Mouse (Mus musculus) CH12.LX (cell line): ENCODE data around the gene Krt75. TPM values are rescaled to one million over a fixed set of nuclear protein-coding genes. Genes with fewer than 3 reads are reported as not detected.

Experiments
- DNase-seq: peaks from one replicate; pipeline ENCODE4 v3.0.0-alpha.2; 2013; ENCODE audit errors: extremely low read depth
- H3K27ac ChIP-seq: 2 replicates; pipeline ENCODE4 v1.5.1; 2012; ENCODE audit warnings: low read depth, mild to moderate bottlenecking, control low read depth, moderate library complexity; ENCODE audit not compliant: insufficient read depth
- H3K27me3 ChIP-seq: replicated peaks from 2 replicates; pipeline ENCODE3; 2012; ENCODE audit warnings: inconsistent platforms
- H3K36me3 ChIP-seq, 2 experiments: replicated peaks in 1 of 2; 2 replicates each; pipeline versions ENCODE3 to v1.6.1; 2012; ENCODE audit warnings: inconsistent platforms in 1 of 2, low read length in 1 of 2, mild to moderate bottlenecking in 1 of 2, mixed read lengths in 1 of 2, moderate library complexity in 1 of 2; ENCODE audit not compliant: control insufficient read depth in 1 of 2, insufficient read depth in 1 of 2
- H3K4me1 ChIP-seq, 2 experiments: 2 replicates each; pipeline ENCODE4 v1.6.1; 2012; ENCODE audit warnings: inconsistent platforms in 1 of 2, moderate library complexity in 1 of 2; ENCODE audit not compliant: insufficient read depth in 2 of 2, control insufficient read depth in 1 of 2
- H3K4me2 ChIP-seq: 2 replicates; pipeline ENCODE4 v1.6.1; 2012; ENCODE audit warnings: low read depth, mild to moderate bottlenecking, control low read depth; ENCODE audit not compliant: poor library complexity, insufficient read depth, severe bottlenecking
- H3K4me3 ChIP-seq, 3 experiments: fragments of 150-350 bp in 1 of 3; sonication (generic) in 1 of 3; replicated peaks in 1 of 3; 2 replicates each; pipeline versions ENCODE3 to v1.5.1; 2011 to 2012; ENCODE audit warnings: low read depth in 2 of 3, low read length in 2 of 3, mild to moderate bottlenecking in 2 of 3, moderate library complexity in 2 of 3, control low read depth in 1 of 3, improper control_type of control experiment in 1 of 3, inconsistent platforms in 1 of 3, mixed read lengths in 1 of 3; ENCODE audit not compliant: poor library complexity in 1 of 3
- H3K79me2 ChIP-seq: replicated peaks from 2 replicates; pipeline ENCODE4 v1.6.1; 2012; ENCODE audit warnings: mild to moderate bottlenecking, moderate library complexity; ENCODE audit not compliant: control insufficient read depth, poor library complexity, insufficient read depth, severe bottlenecking; ENCODE audit errors: extremely low read depth
- H3K9ac ChIP-seq: 2 replicates; pipeline ENCODE4 v1.6.1; 2012; ENCODE audit warnings: low read depth, mild to moderate bottlenecking, control low read depth, moderate library complexity; ENCODE audit not compliant: insufficient read depth
- H3K9me3 ChIP-seq: replicated peaks from 2 replicates; pipeline ENCODE3; 2012; ENCODE audit warnings: low read length, inconsistent platforms, mixed read lengths
- CTCF ChIP-seq, 2 experiments: IDR thresholded peaks in 1 of 2; conservative IDR thresholded peaks in 1 of 2; 2 replicates each; pipeline ENCODE4 v1.5.1; 2011 to 2012; ENCODE audit warnings: low read depth in 2 of 2, low read length in 2 of 2, improper control_type of control experiment in 1 of 2, inconsistent platforms in 1 of 2, mild to moderate bottlenecking in 1 of 2, moderate library complexity in 1 of 2
- ELF1 ChIP-seq: IDR thresholded peaks from 2 replicates; pipeline ENCODE4 v1.6.1; 2014; ENCODE audit warnings: low read depth, mild to moderate bottlenecking, inconsistent platforms, low read length, improper control_type of control experiment
- IRF4 ChIP-seq: IDR thresholded peaks from 2 replicates; pipeline ENCODE4 v1.6.1; 2014; ENCODE audit warnings: low read depth, mild to moderate bottlenecking, inconsistent platforms, low read length, improper control_type of control experiment
- NRF1 ChIP-seq: IDR thresholded peaks from 2 replicates; pipeline ENCODE4 v1.6.1; 2014; ENCODE audit warnings: low read depth, mild to moderate bottlenecking, inconsistent platforms, low read length, improper control_type of control experiment, moderate library complexity
- POLR2AphosphoS2 ChIP-seq: IDR thresholded peaks from 2 replicates; pipeline ENCODE4 v1.6.1; 2011; ENCODE audit warnings: low read depth, low read length, improper control_type of control experiment
- RAD21 ChIP-seq: IDR thresholded peaks from 2 replicates; pipeline ENCODE4 v1.6.1; 2011; ENCODE audit warnings: low read depth, mild to moderate bottlenecking, low read length, improper control_type of control experiment, moderate library complexity
- RCOR1 ChIP-seq: conservative IDR thresholded peaks from 2 replicates; pipeline ENCODE4 v1.6.1; 2012; ENCODE audit warnings: low read depth, mild to moderate bottlenecking, inconsistent platforms, low read length, improper control_type of control experiment
- SIN3A ChIP-seq: IDR thresholded peaks from 2 replicates; pipeline ENCODE4 v1.6.1; 2012; ENCODE audit warnings: low read length, improper control_type of control experiment, inconsistent platforms
- SMC3 ChIP-seq: IDR thresholded peaks from 2 replicates; pipeline ENCODE4 v1.6.1; 2011; ENCODE audit warnings: low read depth, low read length, improper control_type of control experiment
- TCF12 ChIP-seq: IDR thresholded peaks from 2 replicates; pipeline ENCODE4 v1.6.1; 2014; ENCODE audit warnings: low read depth, mild to moderate bottlenecking, inconsistent platforms, low read length, improper control_type of control experiment
- ZC3H11A ChIP-seq: IDR thresholded peaks from 2 replicates; pipeline ENCODE4 v1.6.1; 2012; ENCODE audit warnings: low read depth, mild to moderate bottlenecking, inconsistent platforms, low read length, improper control_type of control experiment
- ZKSCAN1 ChIP-seq: IDR thresholded peaks from 2 replicates; pipeline ENCODE4 v1.6.1; 2012; ENCODE audit warnings: low read depth, inconsistent platforms, low read length, improper control_type of control experiment, borderline replicate concordance
- dilution Hi-C: fragments of 300-500 bp; cut with MboI; formaldehyde crosslinking; loops from 2 replicates; pipeline ENCODE4 v1.14.3; 2020; ENCODE audit warnings: low sequenced_read_pairs; ENCODE audit not compliant: extremely low pct_unique_long_range_greater_than_20kb, extremely low pct_ligation_motif_present
- in situ Hi-C: fragments of 300-500 bp; cut with MboI; formaldehyde crosslinking; loops from 3 replicates; pipeline ENCODE4 v1.14.3; 2019; ENCODE audit warnings: low sequenced_read_pairs, low pct_ligation_motif_present, low pct_unique_long_range_greater_than_20kb, mixed read lengths
- polyA plus RNA-seq: library from polyadenylated mRNA; unstranded; fragments of >175 nt; gene quantifications from 2 replicates; pipeline ENCODE4 v1.2.1, GENCODE M21; 2012; ENCODE audit warnings: low read depth; ENCODE audit not compliant: insufficient read length
- total RNA-seq, 2 experiments: library from RNA; depleted of rRNA; stranded (reverse); fragments of 300-350 nt in 1 of 2; fragments of >200 nt in 1 of 2; gene quantifications; 2 replicates each; pipeline ENCODE4 v1.2.3; 2012 to 2014

Krt75 gene
- total and polyA plus RNA-seq, 3 experiments: not detected

DNA sequence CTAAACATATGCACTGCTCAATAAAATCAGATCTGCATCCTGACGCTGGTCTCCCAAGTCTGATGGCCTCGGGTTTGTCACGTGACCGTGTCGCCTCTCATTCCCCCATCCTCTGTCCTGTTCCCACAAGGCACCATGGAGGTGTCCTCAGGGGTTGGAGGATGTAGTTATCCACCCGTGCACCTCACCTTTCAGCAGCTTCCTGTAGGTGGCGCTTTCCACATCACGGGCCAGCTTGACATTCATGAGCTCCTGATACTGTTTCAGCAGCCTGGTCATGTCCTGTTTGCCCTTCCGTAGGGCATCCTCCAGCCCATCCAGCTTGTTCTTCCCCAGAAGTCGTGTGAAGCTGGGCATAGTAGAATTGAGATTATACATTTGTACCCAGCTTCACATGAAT is 14.5 kb upstream of the Krt75 start:
- no peak overlapping the region for H3K27ac ChIP-seq
- H3K4me3 ChIP-seq: no peak overlapping the region
- H3K36me3 ChIP-seq: no peaks in the 10 kb centered on the region
- no peaks in the 10 kb centered on the region; a peak in 1 of 4 replicates for H3K4me1 ChIP-seq
- peaks cover 60% of the 10 kb centered on the region for H3K27me3 ChIP-seq
- H3K79me2 ChIP-seq: no peaks in the 10 kb centered on the region
- in situ Hi-C loops (no loop called here), dilution Hi-C loops (no loop called here)
- DNase-seq: peak; percentile 24
- H3K9me3 ChIP-seq: no peaks in the 10 kb centered on the region
- no peak overlapping the region for H3K4me2 ChIP-seq
- no peak overlapping the region for H3K9ac ChIP-seq
- TF ChIP-seq IRF4 (no peak), CTCF (conservative IDR thresholded peaks at IDR 0.05 in 1 of 2, IDR thresholded peaks at IDR 0.05 in 1 of 2; ENCODE audit: low read depth in 2 of 2, low read length in 2 of 2) (peak; percentile 47 to 57), SMC3 (0 out of 2 replicates have a peak, but pooled peaks have one; percentile 3)

DNA sequence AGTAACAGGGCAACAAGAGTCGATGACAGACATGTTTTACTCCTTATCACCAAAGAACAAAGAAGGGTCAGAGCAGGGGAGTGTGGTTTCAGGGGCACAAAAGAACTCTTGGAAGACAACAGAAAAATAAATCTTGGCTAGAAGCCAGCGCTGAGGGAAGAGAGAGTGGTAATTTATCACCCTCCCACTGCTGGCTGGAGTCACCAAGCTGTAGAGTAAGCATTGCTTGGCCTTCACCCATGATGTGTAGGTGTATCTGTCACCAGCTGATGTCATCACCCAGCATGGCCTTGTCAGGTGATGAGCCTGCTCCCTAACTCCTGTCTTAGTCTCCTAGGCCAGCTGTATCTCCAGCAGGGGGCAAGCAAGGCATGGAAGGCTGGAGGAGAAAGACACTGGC is 10.8 kb upstream of the Krt75 start:
- H3K79me2 ChIP-seq: no peaks in the 10 kb centered on the region
- H3K4me1 ChIP-seq: no peaks in the 10 kb centered on the region; a peak in 1 of 4 replicates
- H3K27ac ChIP-seq: no peak overlapping the region
- no peaks in the 10 kb centered on the region for H3K36me3 ChIP-seq
- dilution Hi-C loops (no loop called here), in situ Hi-C loops (no loop called here)
- no peak for DNase-seq
- H3K27me3 ChIP-seq: peaks cover 87% of the 10 kb centered on the region
- TF ChIP-seq SMC3 (no peak; the same call in 1 of the 2 replicates), POLR2AphosphoS2 (no peak), CTCF (conservative IDR thresholded peaks at IDR 0.05 in 1 of 2, IDR thresholded peaks at IDR 0.05 in 1 of 2; ENCODE audit: low read depth in 2 of 2, low read length in 2 of 2) (peak in 1 of 2 experiments; percentile 38; a peak in 2 of 4 replicates), TCF12 (no peak), RCOR1 (no peak), SIN3A (no peak), RAD21 (peak; percentile 37)
- no peaks in the 10 kb centered on the region for H3K9me3 ChIP-seq
- no peak overlapping the region for H3K9ac ChIP-seq
- H3K4me2 ChIP-seq: no peak overlapping the region
- no peak overlapping the region for H3K4me3 ChIP-seq

DNA sequence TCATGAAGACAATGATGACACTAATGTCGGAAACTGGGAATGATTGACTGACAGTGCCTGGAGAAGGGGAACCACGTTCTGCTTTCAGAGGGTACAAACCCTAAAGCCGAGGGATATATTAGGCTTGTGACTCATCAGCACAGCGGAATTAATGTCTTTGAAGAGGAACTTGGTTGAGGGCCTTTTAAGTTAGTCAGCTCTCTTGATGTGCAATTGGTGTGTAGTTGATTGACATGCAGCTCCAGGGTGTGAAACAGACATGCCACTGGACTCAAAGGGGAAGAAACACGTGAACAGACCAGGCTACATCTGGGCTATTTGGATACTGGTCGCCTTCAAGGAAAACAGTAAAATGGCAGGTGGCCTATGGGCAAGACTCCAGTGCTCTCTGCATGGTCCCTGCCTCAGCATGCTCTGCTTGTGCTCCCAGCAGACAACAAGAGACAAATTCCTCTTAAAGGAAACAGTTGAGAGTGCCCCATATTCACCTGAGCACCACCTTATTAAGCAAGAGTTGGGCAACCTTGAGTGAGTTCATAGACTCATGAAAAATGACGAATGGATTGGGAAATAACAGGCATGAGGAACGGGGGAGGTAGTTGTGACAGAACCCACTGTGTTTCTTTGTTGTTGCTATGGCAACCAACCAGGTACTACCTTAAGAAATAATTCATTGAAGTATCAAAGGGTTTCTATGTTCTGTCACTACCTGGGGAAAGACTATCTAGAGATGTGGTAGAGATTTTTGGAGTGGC is 9.7 kb upstream of the Krt75 start:
- no peak overlapping the region for H3K4me2 ChIP-seq
- in situ Hi-C loops: no loop called here
- H3K4me3 ChIP-seq: no peak overlapping the region
- no peak for DNase-seq
- peaks cover 88% of the 10 kb centered on the region for H3K27me3 ChIP-seq
- no peak overlapping the region for H3K9ac ChIP-seq
- H3K9me3 ChIP-seq: no peaks in the 10 kb centered on the region
- dilution Hi-C loops: no loop called here
- TF ChIP-seq NRF1 (no peak), ELF1 (no peak), POLR2AphosphoS2 (no peak), ZKSCAN1 (no peak), ZC3H11A (no peak)
- H3K36me3 ChIP-seq: no peaks in the 10 kb centered on the region
- H3K79me2 ChIP-seq: no peaks in the 10 kb centered on the region
- H3K4me1 ChIP-seq: no peaks in the 10 kb centered on the region; a peak in 1 of 4 replicates
- H3K27ac ChIP-seq: no peak overlapping the region
